ENCODE assay signal across 8 mouse cellular contexts in genomic region chr1:159390049-159390448, GRCm38 (mm10).
DNase-seq lines count a peak whose midpoint lies in the region; ATAC-seq and TF ChIP-seq lines count a peak whose summit lies in the region.

No protein-coding gene starts in this region.

- no peak overlapping the region for H3K4me3 ChIP-seq in liver, postnatal 0 days (ENCODE audit: low read depth, low read length)

- H3K4me2 ChIP-seq in liver, postnatal 0 days (ENCODE audit: low read depth, low read length) = no peak overlapping the region

- no peak for ATAC-seq in liver, postnatal 0 days

- no peaks in the 10 kb centered on the region for H3K9me3 ChIP-seq in liver, postnatal 0 days (ENCODE audit: low read length)

- no peak overlapping the region for H3K9ac ChIP-seq in liver, postnatal 0 days (replicated peaks)

- 15% methylated on average over 14 of the region's 14 CpGs for WGBS in liver, postnatal 0 days (ENCODE audit: insufficient replicate concordance)

- H3K27ac ChIP-seq in liver, postnatal 0 days (ENCODE audit: low read depth) = no peak overlapping the region

- no peaks in the 10 kb centered on the region for H3K4me1 ChIP-seq in liver, postnatal 0 days (ENCODE audit: insufficient read depth)

- peak; percentile 73 to 76 for DNase-seq in B cell, adult 2 months
- DNase-seq in R1 (ENCODE audit: low read depth, low spot score) = peak; percentile 83
- DNase-seq in cerebellum, postnatal 14 days = peak; percentile 82 to 86
- DNase-seq in gastrocnemius, postnatal 10 days = peak; percentile 69
- peak; percentile 55 to 83 for DNase-seq in kidney, postnatal 36 days
- peak; percentile 68 for DNase-seq in liver, postnatal 0 days
- peak; percentile 76 for DNase-seq in retina, postnatal 1 day
- peak; percentile 68 to 76 for DNase-seq in thymus, postnatal 36 days

- peak; percentile 77 for TF ChIP-seq CTCF in liver, postnatal 0 days (IDR thresholded peaks at IDR 0.05; ENCODE audit: low read depth)

- H3K36me3 ChIP-seq in liver, postnatal 0 days (replicated peaks; ENCODE audit: insufficient read depth, low read length) = no peaks in the 10 kb centered on the region

- TF ChIP-seq EP300 in liver, postnatal 0 days (IDR thresholded peaks at IDR 0.05; ENCODE audit: low read depth) = no peak

- H3K27me3 ChIP-seq in liver, postnatal 0 days (ENCODE audit: insufficient read depth, low read length) = no peaks in the 10 kb centered on the region
